Mouse (Mus musculus) embryonic facial prominence, embryonic 11.5 days (tissue): ENCODE data around the gene Strip2. TPM values are rescaled to one million over a fixed set of nuclear protein-coding genes. Genes with fewer than 3 reads are reported as not detected.

Experiments used
- ATAC-seq: fragments of 200-750 bp; cut with Nextera tagmentation; replicated peaks from 2 replicates; pipeline ENCODE4 v1.8.0; 2017; ENCODE audit warnings: low read depth; ENCODE audit not compliant: insufficient number of reproducible peaks, low FRiP score, low TSS enrichment
- DNase-seq: peaks from one replicate; pipeline ENCODE4 v3.0.0-alpha.2; 2015; ENCODE audit warnings: low spot score
- H3K27ac ChIP-seq: fragments of 300-500 bp; sonication (generic); replicated peaks from 2 replicates; pipeline ENCODE4 v1.5.1; 2014; ENCODE audit warnings: mild to moderate bottlenecking, low read depth, low read length, control low read depth
- H3K27me3 ChIP-seq: fragments of 300-500 bp; sonication (generic); 2 replicates; pipeline ENCODE4 v1.6.1; 2014; ENCODE audit warnings: mild to moderate bottlenecking, low read length, moderate library complexity, mixed read lengths; ENCODE audit not compliant: control insufficient read depth, insufficient read depth
- H3K36me3 ChIP-seq: fragments of 300-500 bp; sonication (generic); replicated peaks from 2 replicates; pipeline ENCODE4 v1.6.1; 2014; ENCODE audit warnings: low read depth, mild to moderate bottlenecking, low read length, moderate library complexity, mixed read lengths; ENCODE audit not compliant: control insufficient read depth, insufficient read depth
- H3K4me1 ChIP-seq: fragments of 300-500 bp; sonication (generic); 2 replicates; pipeline ENCODE4 v1.6.1; 2014; ENCODE audit warnings: low read length, mixed read lengths; ENCODE audit not compliant: control insufficient read depth, insufficient read depth
- H3K4me2 ChIP-seq: fragments of 300-500 bp; sonication (generic); 2 replicates; pipeline ENCODE4 v1.6.1; 2014; ENCODE audit warnings: low read depth, mild to moderate bottlenecking, control low read depth, low read length, moderate library complexity
- H3K4me3 ChIP-seq: fragments of 300-500 bp; sonication (generic); 2 replicates; pipeline ENCODE4 v1.5.1; 2014; ENCODE audit warnings: low read depth, low read length, control low read depth
- H3K9ac ChIP-seq: fragments of 300-500 bp; sonication (generic); replicated peaks from 2 replicates; pipeline ENCODE4 v1.6.1; 2014; ENCODE audit warnings: mild to moderate bottlenecking, control low read depth, low read length
- H3K9me3 ChIP-seq: fragments of 300-500 bp; sonication (generic); replicated peaks from 2 replicates; pipeline ENCODE4 v1.6.1; 2016; ENCODE audit warnings: mild to moderate bottlenecking, low read length, inconsistent platforms, mixed read lengths; ENCODE audit not compliant: control insufficient read depth
- WGBS: fragments of 180-500 bp; shearing (Covaris S2); extraction: QIAGEN DNeasy Blood & Tissue Kit; methylation state at CpG from one replicate; pipeline ENCODE4 v1.1.7; 2014; 5-methylcytosine and 5-hydroxymethylcytosine counted together
- polyA plus RNA-seq: library from polyadenylated mRNA; unstranded; fragments of >200 nt; fragmentation: Nextera tagmentation; extraction: Ambion mirVana; gene quantifications from 2 replicates; pipeline ENCODE4 v1.2.1, GENCODE M21; 2014

Gene Strip2
- 0.81 and 1.0 TPM in 2 replicates for polyA plus RNA-seq

DNA sequence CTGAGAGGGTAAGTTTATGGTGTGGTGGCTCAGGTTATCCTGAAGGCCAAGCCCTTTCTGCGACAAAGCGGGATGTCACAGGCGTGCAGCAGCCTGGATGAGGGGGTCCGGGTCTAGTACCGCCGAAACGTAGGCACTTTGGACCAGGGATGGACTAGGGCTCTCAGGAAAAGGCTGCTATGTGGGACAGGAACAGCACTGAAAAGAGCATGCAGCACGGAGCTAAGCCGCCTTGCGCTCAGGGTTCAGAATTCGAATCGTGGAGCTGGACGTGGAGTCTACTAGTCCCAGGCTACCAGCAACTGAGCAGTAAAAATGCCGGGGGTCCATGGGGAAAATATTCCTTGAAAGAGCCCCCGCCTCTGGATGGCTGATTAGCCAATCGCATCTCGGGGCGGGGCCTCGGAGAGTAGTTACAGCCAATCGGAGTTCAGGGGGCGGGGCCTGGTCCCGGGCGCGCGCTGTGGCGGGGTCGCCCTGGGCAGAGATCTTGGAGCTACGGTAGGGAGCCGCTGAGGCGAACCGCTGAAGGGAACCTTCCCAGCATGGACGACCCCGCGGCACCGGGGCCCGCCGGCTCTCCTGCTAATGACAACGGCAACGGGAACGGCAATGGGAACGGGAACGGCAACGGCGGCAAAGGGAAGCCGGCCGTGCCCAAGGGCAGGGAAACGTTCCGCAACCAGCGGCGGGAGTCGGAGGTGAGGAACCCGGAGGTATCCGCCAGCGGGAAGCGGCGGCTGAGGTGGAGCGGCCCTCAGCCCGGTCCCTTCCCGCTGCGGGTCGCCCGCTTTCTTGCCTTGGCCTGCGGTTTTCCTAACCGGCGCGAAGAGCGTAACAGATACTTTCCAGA is at the start of gene Strip2:
Gene Strip2 (plus strand): TSS at position 483 of the 853 bp plus-strand sequence.
- Histone ChIP-seq H3K4me3 (peak within 1 kb of the TSS; percentile 65), H3K27me3 (no peaks in the 10 kb centered on the region; the same call in 1 of the 2 replicates), H3K9ac (peak within 1 kb of the TSS; percentile 53), H3K4me1 (no peaks in the 10 kb centered on the region), H3K4me2 (peak within 1 kb of the TSS; percentile 95), H3K36me3 (no peaks in the 10 kb centered on the region), H3K27ac (no peak within 1 kb of the TSS), H3K9me3 (no peaks in the 10 kb centered on the region)
- DNase-seq (peak; percentile 97), ATAC-seq (peak; percentile 96)
- WGBS: under 1% methylated on average over 67 of the region's 67 CpGs

DNA sequence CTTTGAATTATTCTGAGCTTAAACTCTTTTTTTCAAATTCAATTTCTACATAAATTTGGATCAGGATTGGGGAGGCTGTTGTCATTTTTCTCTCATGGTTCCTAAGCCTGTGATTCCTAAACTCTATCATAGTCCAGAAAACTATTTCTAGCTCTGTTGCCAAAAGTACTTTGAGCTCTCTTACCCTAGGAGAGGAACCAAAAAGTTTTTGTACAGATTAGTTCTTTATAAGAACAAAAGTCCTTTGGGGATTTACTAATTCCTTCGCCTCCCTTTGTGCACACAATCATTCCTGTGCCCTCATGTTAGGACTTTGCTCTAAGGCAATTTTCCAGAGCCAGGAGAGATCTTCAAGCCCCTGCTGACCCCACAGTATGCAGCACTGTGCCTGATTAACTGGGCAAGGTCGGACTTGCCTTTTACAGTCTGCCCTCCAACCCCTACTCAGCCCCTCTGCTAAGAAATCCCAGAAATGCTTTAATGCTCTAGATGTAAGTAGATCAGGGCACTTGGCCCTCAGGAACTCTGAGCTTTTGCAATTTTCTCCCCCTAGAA is 48.4 kb upstream of the Strip2 start:
- H3K4me3 ChIP-seq: no peak overlapping the region
- no peak overlapping the region for H3K27ac ChIP-seq
- WGBS: 63% methylated on average over 2 of the region's 2 CpGs
- H3K4me1 ChIP-seq: no peaks in the 10 kb centered on the region
- no peaks in the 10 kb centered on the region for H3K9me3 ChIP-seq
- DNase-seq (no peak), ATAC-seq (no peak)
- H3K9ac ChIP-seq: no peak overlapping the region
- H3K27me3 ChIP-seq: no peaks in the 10 kb centered on the region
- no peak overlapping the region for H3K4me2 ChIP-seq
- no peaks in the 10 kb centered on the region for H3K36me3 ChIP-seq

DNA sequence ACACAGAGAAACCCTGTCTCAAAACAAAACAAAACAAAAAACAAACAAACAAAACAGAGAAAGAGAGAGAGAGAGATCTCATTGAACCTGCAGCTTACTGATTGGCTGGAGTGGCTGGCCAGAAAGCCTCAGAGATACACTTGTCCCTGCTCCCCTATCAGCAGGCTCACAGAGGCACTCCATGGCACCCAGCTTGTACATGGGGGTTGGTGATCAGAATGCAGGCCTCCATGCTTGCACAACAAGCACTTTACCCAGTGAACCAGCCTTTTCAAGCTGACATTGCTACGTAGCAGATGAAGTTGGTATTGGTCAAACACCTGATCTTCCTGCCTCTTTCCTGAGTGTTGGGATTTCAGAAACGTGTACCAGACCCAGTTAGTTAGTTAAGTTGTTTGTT is 43.2 kb upstream of the Strip2 start:
- H3K4me3 ChIP-seq: no peak overlapping the region
- DNase-seq: no peak
- H3K9ac ChIP-seq: no peak overlapping the region
- no peak for ATAC-seq
- H3K27me3 ChIP-seq: no peaks in the 10 kb centered on the region
- H3K9me3 ChIP-seq: no peaks in the 10 kb centered on the region
- H3K4me1 ChIP-seq: no peaks in the 10 kb centered on the region
- no peaks in the 10 kb centered on the region for H3K36me3 ChIP-seq
- no peak overlapping the region for H3K4me2 ChIP-seq
- no peak overlapping the region for H3K27ac ChIP-seq
- 71% methylated on average over 2 of the region's 2 CpGs for WGBS

DNA sequence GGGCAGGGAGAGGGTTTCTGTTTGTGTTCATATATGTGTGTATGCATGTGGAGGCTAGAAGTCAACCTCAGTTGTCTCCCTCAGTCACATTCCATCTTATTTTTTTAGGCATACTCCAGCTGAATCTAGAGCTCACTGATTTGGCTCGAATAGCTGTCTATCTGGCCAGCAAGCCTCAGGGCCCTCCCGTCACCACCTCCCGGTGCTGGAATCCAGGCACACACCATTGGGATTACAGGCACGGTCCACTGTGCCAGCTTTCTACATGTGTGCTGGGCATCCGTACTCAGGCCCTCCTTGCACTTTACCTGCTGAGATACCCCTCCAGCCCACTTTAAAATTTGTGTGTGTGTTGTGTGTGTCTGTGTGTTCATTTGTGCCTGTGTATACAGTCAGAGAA is 41.2 kb upstream of the Strip2 start:
- no peak for DNase-seq
- H3K36me3 ChIP-seq: no peaks in the 10 kb centered on the region

DNA sequence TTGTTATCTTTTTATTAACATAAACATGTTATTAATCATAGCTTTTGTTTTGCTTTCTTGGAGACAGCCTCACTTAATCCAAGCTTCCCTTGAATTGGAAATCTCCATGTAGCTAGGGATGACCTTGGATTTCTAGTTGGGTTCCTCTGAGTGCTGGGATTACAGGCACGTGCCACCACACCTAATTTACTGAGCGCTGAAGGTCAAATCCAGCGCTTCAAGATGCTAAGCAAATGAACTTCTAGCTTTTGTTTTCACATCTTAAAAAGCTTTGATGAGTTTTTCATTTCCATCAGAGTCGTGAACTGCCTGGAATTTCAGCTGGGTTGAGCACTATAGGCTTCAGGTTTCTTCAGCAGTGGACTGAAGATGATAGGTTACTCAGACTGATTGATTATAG is 40.0 kb upstream of the Strip2 start:
- Histone ChIP-seq H3K4me1 (no peaks in the 10 kb centered on the region), H3K9ac (no peak overlapping the region), H3K4me3 (no peak overlapping the region), H3K27ac (no peak overlapping the region), H3K36me3 (no peaks in the 10 kb centered on the region), H3K27me3 (no peaks in the 10 kb centered on the region), H3K4me2 (no peak overlapping the region), H3K9me3 (no peaks in the 10 kb centered on the region)
- no peak for ATAC-seq
- DNase-seq: no peak
- 82% methylated on average over 4 of the region's 4 CpGs for WGBS

More for the DNA sequence above, 41.2 kb upstream of the Strip2 start:
- Histone ChIP-seq H3K9me3 (no peaks in the 10 kb centered on the region), H3K4me1 (no peaks in the 10 kb centered on the region), H3K4me3 (no peak overlapping the region), H3K4me2 (no peak overlapping the region), H3K9ac (no peak overlapping the region), H3K27me3 (no peaks in the 10 kb centered on the region), H3K27ac (no peak overlapping the region)
- ATAC-seq: no peak
- WGBS: 80% methylated on average over 5 of the region's 5 CpGs

DNA sequence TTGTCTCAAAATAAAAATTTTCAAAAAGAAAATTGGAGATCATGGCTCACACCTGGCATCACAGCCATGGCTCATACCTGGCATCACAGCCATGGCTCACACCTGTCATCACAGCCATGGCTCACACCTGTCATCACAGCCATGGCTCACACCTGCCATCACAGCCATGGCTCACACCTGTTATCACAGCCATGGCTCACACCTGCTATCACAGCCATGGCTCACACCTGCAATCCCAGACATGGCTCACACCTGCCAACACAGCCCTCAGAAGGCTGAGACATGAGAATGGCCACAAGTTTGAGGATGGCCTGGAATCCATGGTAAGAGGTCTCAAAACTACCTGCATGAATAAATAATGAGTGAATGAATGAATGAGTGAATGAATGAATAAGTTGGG is 37.2 kb upstream of the Strip2 start:
- Histone ChIP-seq H3K4me3 (no peak overlapping the region), H3K9ac (no peak overlapping the region), H3K4me2 (no peak overlapping the region), H3K9me3 (no peaks in the 10 kb centered on the region), H3K4me1 (no peaks in the 10 kb centered on the region), H3K27me3 (no peaks in the 10 kb centered on the region), H3K36me3 (no peaks in the 10 kb centered on the region), H3K27ac (no peak overlapping the region)
- DNase-seq (no peak), ATAC-seq (no peak)

DNA sequence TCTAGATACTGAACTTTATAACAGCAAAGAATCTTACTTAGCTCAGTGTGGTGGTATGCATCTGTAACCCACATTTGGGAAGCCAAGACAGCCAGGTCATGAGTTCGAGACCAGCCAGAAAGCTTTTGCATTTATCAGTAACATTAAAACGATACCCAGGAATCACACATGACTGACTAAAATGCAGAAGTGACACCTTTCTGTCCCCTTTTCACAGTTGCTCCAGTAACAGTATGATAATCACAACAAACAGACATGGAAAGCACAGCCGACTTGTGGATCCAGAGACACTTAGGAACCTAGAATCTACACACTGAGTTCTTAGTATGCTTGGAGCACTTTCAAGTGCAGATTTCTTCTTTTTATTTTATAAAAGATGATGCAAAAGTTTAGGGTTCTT is 36.0 kb upstream of the Strip2 start:
- Histone ChIP-seq H3K4me2 (no peak overlapping the region), H3K4me3 (no peak overlapping the region), H3K9ac (no peak overlapping the region), H3K9me3 (no peaks in the 10 kb centered on the region), H3K27me3 (no peaks in the 10 kb centered on the region), H3K27ac (no peak overlapping the region), H3K4me1 (no peaks in the 10 kb centered on the region), H3K36me3 (no peaks in the 10 kb centered on the region)
- WGBS: 90% methylated on average over 3 of the region's 3 CpGs
- no peak for DNase-seq
- no peak for ATAC-seq

DNA sequence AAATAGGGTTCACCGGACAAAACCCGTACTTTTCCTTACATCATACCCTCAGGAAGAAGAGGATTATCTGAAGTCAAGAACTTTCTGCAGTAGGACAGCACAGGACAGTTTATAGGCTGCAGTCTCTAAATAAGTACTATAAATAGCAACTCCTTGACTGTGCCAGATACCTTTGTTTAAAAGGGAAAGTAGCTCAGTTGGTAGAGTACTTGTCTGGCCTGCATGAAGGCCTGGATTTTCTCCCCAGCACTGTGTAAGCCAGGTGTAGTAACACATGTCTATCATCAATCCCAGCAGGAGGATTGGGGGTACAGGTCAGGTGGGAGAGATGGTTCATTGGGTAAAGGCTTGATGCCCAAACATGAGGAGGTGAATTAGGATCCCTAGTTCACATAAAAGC is 34.9 kb upstream of the Strip2 start:
- no peak overlapping the region for H3K4me3 ChIP-seq
- no peak for ATAC-seq
- H3K9ac ChIP-seq: no peak overlapping the region
- no peak overlapping the region for H3K4me2 ChIP-seq
- no peaks in the 10 kb centered on the region for H3K27me3 ChIP-seq
- 84% methylated on average over 2 of the region's 2 CpGs for WGBS
- no peaks in the 10 kb centered on the region for H3K4me1 ChIP-seq
- no peaks in the 10 kb centered on the region for H3K36me3 ChIP-seq
- H3K27ac ChIP-seq: no peak overlapping the region
- DNase-seq: no peak
- no peaks in the 10 kb centered on the region for H3K9me3 ChIP-seq
